Mouse (Mus musculus) erythroblast, embryonic 14.5 days (primary cell): ENCODE data around the gene Tceal7. TPM values are rescaled to one million over a fixed set of nuclear protein-coding genes. Genes with fewer than 3 reads are reported as not detected.

ENCODE experiments used
- H3K27me3 ChIP-seq: 2 replicates; pipeline ENCODE4 v1.6.1; 2012; ENCODE audit warnings: inconsistent platforms; ENCODE audit not compliant: control insufficient read depth
- H3K36me3 ChIP-seq: 2 replicates; pipeline ENCODE4 v1.6.1; 2012; ENCODE audit warnings: mild to moderate bottlenecking, inconsistent platforms; ENCODE audit not compliant: control insufficient read depth
- H3K4me1 ChIP-seq: 2 replicates; pipeline ENCODE4 v1.6.1; 2012; ENCODE audit warnings: inconsistent platforms; ENCODE audit not compliant: control insufficient read depth
- H3K4me3 ChIP-seq: replicated peaks from 2 replicates; pipeline ENCODE3; 2012; ENCODE audit warnings: moderate library complexity, mild to moderate bottlenecking, inconsistent platforms
- H3K9me3 ChIP-seq: 2 replicates; pipeline ENCODE4 v1.6.1; 2012; ENCODE audit warnings: low read length, inconsistent platforms, mixed read lengths; ENCODE audit not compliant: control insufficient read depth
- GATA1 ChIP-seq: IDR thresholded peaks from 2 replicates; pipeline ENCODE4 v1.6.1; 2012; ENCODE audit warnings: low read length, inconsistent platforms, mixed read lengths
- TAL1 ChIP-seq: IDR thresholded peaks from 3 replicates; pipeline ENCODE4 v1.6.1; 2012; ENCODE audit warnings: low read length, inconsistent platforms, mixed read lengths
- polyA plus RNA-seq: library from polyadenylated mRNA; stranded (reverse); fragments of >175 nt; gene quantifications from 2 replicates; pipeline ENCODE4 v1.2.3, GENCODE M21; 2012

Gene Tceal7
- polyA plus RNA-seq, 1 experiment = not detected

DNA sequence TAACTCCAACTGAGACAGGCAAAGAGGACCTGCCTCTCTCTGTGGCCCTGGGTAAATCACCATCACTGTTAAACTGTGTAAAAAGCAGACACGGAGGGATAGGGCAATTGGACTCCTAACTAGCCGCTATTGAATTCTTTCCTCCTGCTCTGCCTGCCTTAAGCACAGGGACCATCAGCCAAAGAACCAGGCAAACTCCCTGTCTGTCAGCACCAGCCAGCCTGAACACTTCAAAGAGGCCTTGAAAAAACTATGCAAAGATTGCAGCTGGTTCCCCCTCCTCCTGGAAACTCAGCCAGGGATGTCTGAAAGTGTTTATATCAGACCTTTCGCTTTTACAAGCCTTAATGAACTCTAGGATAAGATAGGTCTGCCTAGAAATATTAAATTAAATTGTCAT lies 60.0 kb downstream of the Tceal7 start:
- Histone ChIP-seq H3K4me1 (peaks cover 5% of the 10 kb centered on the region; the same call in 1 of the 2 replicates), H3K36me3 (peaks cover 5% of the 10 kb centered on the region), H3K27me3 (peaks cover 3% of the 10 kb centered on the region; the same call in 1 of the 2 replicates), H3K4me3 (no peak overlapping the region), H3K9me3 (no peaks in the 10 kb centered on the region)
- TF ChIP-seq TAL1 = no peak
- TF ChIP-seq GATA1 = no peak

DNA sequence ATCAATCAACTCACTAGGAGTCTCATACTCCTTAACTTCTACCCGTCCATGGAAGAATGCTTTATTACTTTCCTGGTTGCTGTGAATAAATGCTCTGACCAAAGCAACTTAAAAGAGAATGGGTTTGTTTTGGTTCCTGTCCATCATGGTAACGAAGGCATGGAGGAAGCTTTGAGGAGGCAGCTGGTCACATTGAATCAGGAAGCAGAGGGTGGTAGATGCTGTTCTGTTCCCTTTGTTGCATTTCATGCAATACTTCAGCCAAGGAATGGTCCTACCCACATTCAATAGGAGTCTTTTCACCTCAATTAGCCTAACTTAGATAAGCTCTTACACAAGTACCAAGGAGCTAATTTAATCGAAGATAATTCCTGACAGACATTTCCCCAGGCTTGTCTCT lies 60.8 kb downstream of the Tceal7 start:
- H3K27me3 ChIP-seq = peaks cover 3% of the 10 kb centered on the region; the same call in 1 of the 2 replicates
- H3K4me3 ChIP-seq = no peak overlapping the region
- H3K36me3 ChIP-seq = peaks cover 5% of the 10 kb centered on the region
- TF ChIP-seq GATA1 (no peak), TAL1 (no peak)
- H3K4me1 ChIP-seq = peaks cover 5% of the 10 kb centered on the region; the same call in 1 of the 2 replicates
- no peaks in the 10 kb centered on the region for H3K9me3 ChIP-seq

Other genes starting within 250 kb of the Tceal7 start
- 0.11 TPM in 1 of 2 replicates, not detected in the other for gene Arxes2, start 221.0 kb upstream of the Tceal7 start, polyA plus RNA-seq
- 0.06 TPM in 1 of 2 replicates, not detected in the other for gene Arxes1, start 181.4 kb upstream of the Tceal7 start, polyA plus RNA-seq
- 0.30 and 0.33 TPM in 2 replicates for gene Bex2, start 146.5 kb upstream of the Tceal7 start, polyA plus RNA-seq
- gene Nxf3, start 129.5 kb upstream of the Tceal7 start, polyA plus RNA-seq = 0.02 TPM in 1 of 2 replicates, not detected in the other
- gene Bex4, start 75.8 kb upstream of the Tceal7 start, polyA plus RNA-seq = 4.2 and 7.0 TPM in 2 replicates
- 5.7 and 10.2 TPM in 2 replicates for gene Tceal8, start 42.4 kb upstream of the Tceal7 start, polyA plus RNA-seq
- 0.03 and 0.04 TPM in 2 replicates for gene Tceal5, start 10.9 kb upstream of the Tceal7 start, polyA plus RNA-seq
- 0.73 and 1.5 TPM in 2 replicates for gene Bex1, start 734 bp downstream of the Tceal7 start, polyA plus RNA-seq
- gene Tceal9, start 30.3 kb downstream of the Tceal7 start, polyA plus RNA-seq = 12.6 and 15.6 TPM in 2 replicates
- gene Bex3, start 55.5 kb downstream of the Tceal7 start, polyA plus RNA-seq = 24.1 and 28.3 TPM in 2 replicates